Mouse (Mus musculus) hematopoietic stem cell, adult 5-6 weeks (primary cell): ENCODE data around the gene Ifitm2. TPM values are rescaled to one million over a fixed set of nuclear protein-coding genes. Genes with fewer than 3 reads are reported as not detected.
A peak's percentile ranks its signal among the peaks of the same experiment; 100 is the strongest.
"Not testable (repeated sequence)": the region's sequence is repeated elsewhere in the genome, so short reads cannot be mapped to it uniquely, and the experiment has no call there.

Experiments used
- ATAC-seq, 2 experiments: fragments of 125-278 bp in 1 of 2; replicated peaks in 1 of 2; 2 replicates each; pipeline ENCODE4 v1.8.0; 2016 to 2017; ENCODE audit warnings: inconsistent platforms in 2 of 2, mild to moderate bottlenecking in 2 of 2, moderate number of reproducible peaks in 2 of 2, low read depth in 1 of 2, moderate TSS enrichment in 1 of 2; ENCODE audit not compliant: low FRiP score in 2 of 2, poor library complexity in 2 of 2, severe bottlenecking in 2 of 2, insufficient read depth in 1 of 2, low TSS enrichment in 1 of 2
- total RNA-seq: library from RNA; stranded (forward); fragments of 172-1452, 232-1000 nt; gene quantifications from 2 replicates; pipeline ENCODE4 v1.2.3, GENCODE M21; 2017

Gene Ifitm2
- total RNA-seq, 1 experiment from 2014 or later: 328 TPM

- ATAC-seq: no peak
Measured at GRCm38 (mm10) chr7:140973396-140974165, 17.8 kb upstream of the Ifitm2 start.

DNA sequence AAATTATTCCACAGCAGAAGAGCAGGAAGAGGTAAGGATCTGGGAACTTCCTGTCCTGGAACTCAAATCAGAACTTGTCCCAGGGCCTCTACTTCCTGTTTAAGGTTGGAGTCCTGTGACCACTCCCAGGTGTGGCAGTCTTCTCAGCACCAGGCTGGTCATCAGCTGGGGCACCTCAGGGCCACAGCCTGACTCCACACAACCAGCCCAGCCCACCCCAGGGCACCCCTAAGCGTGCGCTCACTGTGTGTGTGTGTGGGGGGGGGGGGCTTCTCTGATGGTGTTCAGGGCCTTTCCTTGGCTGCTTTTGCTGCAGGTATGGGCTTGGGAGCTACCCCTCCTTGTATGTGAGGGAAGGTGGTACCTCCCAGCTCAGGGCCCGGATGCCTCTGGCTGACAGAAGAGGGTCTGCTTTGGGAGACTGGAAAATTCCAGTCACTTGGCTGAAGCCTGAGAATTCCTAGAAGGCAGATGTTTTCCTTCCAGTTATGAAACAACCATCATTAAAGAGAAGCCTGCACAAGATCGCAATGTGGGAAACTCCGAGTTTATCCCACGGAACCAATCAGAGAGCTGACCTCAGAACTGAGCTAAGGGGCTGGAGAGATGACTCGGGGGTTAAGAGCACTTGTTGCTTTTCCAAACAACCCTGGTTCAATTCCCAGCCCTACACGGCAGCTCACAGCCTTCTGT, 15.8 kb upstream of the Ifitm2 start:
- no peak for ATAC-seq

- no peak for ATAC-seq
Measured at GRCm38 (mm10) chr7:140970931-140971330, 15.1 kb upstream of the Ifitm2 start.

DNA sequence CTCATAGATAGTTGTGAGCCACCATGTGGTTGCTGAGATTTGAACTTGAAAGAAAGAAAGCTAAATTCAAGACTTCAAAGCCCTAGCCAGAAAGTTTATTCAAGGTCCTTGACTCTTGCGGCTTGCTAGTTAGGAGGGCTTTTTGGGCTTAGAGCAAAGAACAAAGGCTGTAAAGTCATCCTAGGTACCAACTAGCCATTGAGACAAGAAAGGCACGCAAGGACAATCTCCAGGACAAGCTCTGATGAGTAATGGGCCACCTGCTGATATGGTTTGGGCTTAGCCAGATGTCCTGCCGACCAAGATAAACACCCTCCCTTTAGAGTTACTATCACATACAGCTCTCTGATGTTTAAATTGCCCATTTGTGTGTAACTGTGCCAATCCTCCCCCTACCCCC, 12.9 kb upstream of the Ifitm2 start:
- not testable (repeated sequence) for ATAC-seq

DNA sequence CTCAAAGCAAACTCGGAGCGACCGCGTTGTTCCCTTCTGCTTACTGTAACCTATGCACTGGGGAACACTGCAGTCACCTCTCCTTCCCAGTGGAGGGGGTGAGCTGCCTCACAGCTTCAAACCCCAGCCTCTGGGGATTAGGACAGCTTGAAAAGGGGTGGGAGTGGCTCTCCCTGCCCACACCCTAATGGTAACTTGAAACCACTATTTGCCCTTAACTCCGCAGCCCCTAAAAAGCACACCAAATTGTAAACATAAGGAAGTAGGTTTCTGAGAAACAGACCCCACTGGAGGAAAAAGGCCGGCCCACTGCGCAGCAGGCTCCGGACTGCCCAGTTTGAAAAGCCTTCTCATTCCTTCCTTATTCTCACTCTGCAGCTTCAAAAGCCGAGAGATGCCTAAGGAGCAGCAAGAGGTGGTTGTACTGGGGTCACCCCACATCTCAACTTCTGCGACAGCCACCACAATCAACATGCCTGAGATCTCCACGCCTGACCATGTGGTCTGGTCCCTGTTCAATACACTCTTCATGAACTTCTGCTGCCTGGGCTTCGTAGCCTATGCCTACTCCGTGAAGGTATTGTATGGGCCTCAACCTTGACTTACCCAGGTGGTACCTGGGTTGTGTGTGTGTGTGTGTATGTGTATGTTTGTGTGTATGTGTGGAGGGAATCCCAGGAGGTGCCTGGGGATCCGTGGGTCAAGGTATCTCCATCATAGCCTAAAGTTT, 12.2 kb upstream of the Ifitm2 start:
- ATAC-seq: peak; percentile 89 to 93

DNA sequence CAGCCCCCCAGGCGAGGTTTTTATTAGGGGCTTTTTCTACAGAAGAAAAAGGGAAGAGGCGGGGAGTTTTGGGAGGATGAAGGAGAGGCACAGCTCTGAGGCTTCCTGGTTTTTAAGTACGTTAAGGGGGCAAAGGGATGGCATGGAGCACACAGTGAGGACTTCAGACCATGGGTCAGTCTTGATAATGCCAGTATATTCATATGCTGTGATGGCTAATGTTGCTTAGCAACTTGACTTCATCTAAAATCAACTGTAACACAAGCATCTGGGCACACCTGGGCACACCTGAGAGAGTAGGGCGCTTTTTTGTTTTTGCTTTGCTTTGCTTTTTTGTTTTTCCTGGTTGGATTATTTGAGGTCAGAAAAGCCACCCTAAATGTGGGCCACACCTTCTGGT, 11.1 kb upstream of the Ifitm2 start, which contains the start of gene Ifitm1:
TSS of gene Ifitm1 (plus strand) at position 301 of the 400 bp plus-strand sequence.
- no peak for ATAC-seq

DNA sequence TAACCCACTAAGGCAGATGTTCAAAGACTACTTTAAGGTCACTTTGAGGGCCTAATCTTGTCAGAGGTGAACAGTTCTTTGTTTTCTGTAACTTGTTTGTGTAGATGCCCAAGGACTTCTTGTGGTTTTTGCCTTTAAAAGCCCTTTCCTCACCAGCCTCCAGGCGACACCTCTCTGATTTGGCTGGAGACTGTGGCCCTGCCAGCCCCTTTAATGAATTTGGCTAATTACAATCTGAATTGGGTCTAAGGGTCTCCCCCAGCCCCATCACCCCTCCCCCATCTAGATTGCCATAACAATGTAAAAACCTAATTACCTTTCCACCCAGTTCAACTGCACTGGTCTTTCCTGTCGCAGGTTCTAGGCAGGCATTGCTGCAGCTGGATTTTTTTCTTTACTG, 6.9 kb upstream of the Ifitm2 start:
- ATAC-seq: no peak

GRCm38 (mm10) chr7:140961416-140961815, 5.6 kb upstream of the Ifitm2 start:
- ATAC-seq: no peak

DNA sequence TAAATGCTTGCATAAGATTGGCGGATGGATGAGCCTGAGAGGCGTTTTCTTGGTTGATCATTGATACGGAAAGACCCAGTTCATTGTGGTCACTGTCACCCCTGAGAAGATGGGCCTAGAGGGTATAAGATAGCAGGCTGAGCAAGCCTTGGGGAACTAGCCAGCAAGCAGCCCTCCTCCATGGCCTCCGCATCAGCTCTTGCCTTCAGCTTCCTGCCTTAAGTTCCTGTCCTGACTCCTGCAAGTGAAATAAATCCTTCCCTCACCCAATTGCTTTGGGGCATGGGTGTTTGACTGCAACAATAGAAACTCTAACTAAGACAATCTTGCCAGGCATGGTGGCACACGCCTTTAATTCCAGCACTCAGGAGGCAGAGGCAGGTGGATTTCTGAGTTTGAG, 4.2 kb upstream of the Ifitm2 start:
- ATAC-seq: no peak

DNA sequence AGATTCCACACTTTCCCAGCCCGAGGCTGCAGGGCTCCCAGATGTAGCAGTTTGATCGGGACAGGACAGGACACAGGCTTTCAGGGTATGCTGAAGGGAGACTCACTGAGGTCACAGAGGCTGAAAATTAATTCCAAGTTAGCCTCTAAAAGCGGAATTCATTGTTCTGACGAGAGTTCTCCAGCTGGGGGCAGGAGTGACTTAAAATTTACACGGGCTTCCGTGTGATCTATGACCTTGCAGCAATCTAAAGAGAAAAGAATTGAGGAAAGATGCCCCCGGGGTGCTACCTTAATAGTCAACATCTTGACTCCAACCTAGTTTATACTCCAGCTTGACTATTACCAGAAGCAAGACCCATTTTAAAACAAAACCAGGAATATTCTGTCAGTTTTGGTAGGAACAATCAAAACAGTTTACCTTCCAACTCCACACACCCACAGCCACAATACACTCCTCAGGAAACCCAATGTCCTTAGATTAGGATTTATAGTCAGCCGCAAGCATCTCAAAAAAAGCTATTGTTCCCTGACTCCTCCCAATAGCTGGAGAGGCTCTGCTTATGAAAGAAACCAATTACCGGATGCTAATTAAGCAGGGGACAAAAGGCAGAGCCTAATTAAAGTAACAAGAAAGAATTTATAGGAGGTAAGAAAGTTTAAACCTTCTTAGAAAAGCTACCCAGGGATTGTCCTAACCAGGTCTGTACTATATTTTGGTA, 3.6 kb upstream of the Ifitm2 start:
- ATAC-seq: peak; percentile 44 to 46; a peak in 3 of 4 replicates

GRCm38 (mm10) chr7:140956556-140956869, 726 bp upstream of the Ifitm2 start:
- ATAC-seq: no peak

GRCm38 (mm10) chr7:140955342-140955741, 445 bp downstream of the Ifitm2 start:
- ATAC-seq: no peak

- no peak for ATAC-seq
Measured at GRCm38 (mm10) chr7:140954733-140955071, 1.1 kb downstream of the Ifitm2 start.

- peak; percentile 40 to 42 for ATAC-seq
Measured at GRCm38 (mm10) chr7:140953800-140954732, 1.7 kb downstream of the Ifitm2 start.

- ATAC-seq: no peak
Measured at GRCm38 (mm10) chr7:140953133-140953532, 2.7 kb downstream of the Ifitm2 start.

GRCm38 (mm10) chr7:140952441-140952840, 3.3 kb downstream of the Ifitm2 start:
- no peak for ATAC-seq

DNA sequence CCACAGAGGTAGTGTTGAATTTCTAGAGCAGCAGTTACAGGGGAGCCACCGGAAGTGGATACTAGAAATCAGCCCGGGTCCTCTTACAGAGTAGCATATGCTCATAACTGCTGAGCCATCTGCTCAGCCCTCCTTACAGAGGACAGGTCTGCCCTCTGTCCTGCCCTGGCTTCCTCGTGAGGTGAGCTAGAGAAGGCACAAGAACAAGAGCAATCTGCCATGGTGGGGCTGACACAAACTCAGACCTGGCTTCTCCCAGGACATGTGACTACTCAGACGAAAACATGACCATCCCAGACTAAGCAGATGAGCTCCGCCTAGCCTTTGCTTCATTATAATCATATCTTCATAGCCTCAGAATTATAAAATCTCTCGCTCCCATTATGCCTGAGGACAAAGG, 4.0 kb downstream of the Ifitm2 start:
- ATAC-seq: no peak
